Mouse (Mus musculus) embryonic facial prominence, embryonic 11.5 days (tissue): ENCODE results near the gene Arl16. TPM values are rescaled to one million over a fixed set of nuclear protein-coding genes. Genes with fewer than 3 reads are reported as not detected.
A peak's percentile ranks its signal among the peaks of the same experiment; 100 is the strongest.

Experiments used
- ATAC-seq: fragments of 200-750 bp; cut with Nextera tagmentation; replicated peaks from 2 replicates; pipeline ENCODE4 v1.8.0; 2017; ENCODE audit warnings: low read depth; ENCODE audit not compliant: insufficient number of reproducible peaks, low FRiP score, low TSS enrichment
- DNase-seq: peaks from one replicate; pipeline ENCODE4 v3.0.0-alpha.2; 2015; ENCODE audit warnings: low spot score
- H3K27ac ChIP-seq: fragments of 300-500 bp; sonication (generic); replicated peaks from 2 replicates; pipeline ENCODE4 v1.5.1; 2014; ENCODE audit warnings: mild to moderate bottlenecking, low read depth, low read length, control low read depth
- H3K27me3 ChIP-seq: fragments of 300-500 bp; sonication (generic); 2 replicates; pipeline ENCODE4 v1.6.1; 2014; ENCODE audit warnings: mild to moderate bottlenecking, low read length, moderate library complexity, mixed read lengths; ENCODE audit not compliant: control insufficient read depth, insufficient read depth
- H3K36me3 ChIP-seq: fragments of 300-500 bp; sonication (generic); replicated peaks from 2 replicates; pipeline ENCODE4 v1.6.1; 2014; ENCODE audit warnings: low read depth, mild to moderate bottlenecking, low read length, moderate library complexity, mixed read lengths; ENCODE audit not compliant: control insufficient read depth, insufficient read depth
- H3K4me1 ChIP-seq: fragments of 300-500 bp; sonication (generic); 2 replicates; pipeline ENCODE4 v1.6.1; 2014; ENCODE audit warnings: low read length, mixed read lengths; ENCODE audit not compliant: control insufficient read depth, insufficient read depth
- H3K4me2 ChIP-seq: fragments of 300-500 bp; sonication (generic); 2 replicates; pipeline ENCODE4 v1.6.1; 2014; ENCODE audit warnings: low read depth, mild to moderate bottlenecking, control low read depth, low read length, moderate library complexity
- H3K4me3 ChIP-seq: fragments of 300-500 bp; sonication (generic); 2 replicates; pipeline ENCODE4 v1.5.1; 2014; ENCODE audit warnings: low read depth, low read length, control low read depth
- H3K9ac ChIP-seq: fragments of 300-500 bp; sonication (generic); replicated peaks from 2 replicates; pipeline ENCODE4 v1.6.1; 2014; ENCODE audit warnings: mild to moderate bottlenecking, control low read depth, low read length
- H3K9me3 ChIP-seq: fragments of 300-500 bp; sonication (generic); replicated peaks from 2 replicates; pipeline ENCODE4 v1.6.1; 2016; ENCODE audit warnings: mild to moderate bottlenecking, low read length, inconsistent platforms, mixed read lengths; ENCODE audit not compliant: control insufficient read depth
- WGBS: fragments of 180-500 bp; shearing (Covaris S2); extraction: QIAGEN DNeasy Blood & Tissue Kit; methylation state at CpG from one replicate; pipeline ENCODE4 v1.1.7; 2014; 5-methylcytosine and 5-hydroxymethylcytosine counted together
- polyA plus RNA-seq: library from polyadenylated mRNA; unstranded; fragments of >200 nt; fragmentation: Nextera tagmentation; extraction: Ambion mirVana; gene quantifications from 2 replicates; pipeline ENCODE4 v1.2.1, GENCODE M21; 2014

The Arl16 gene
- polyA plus RNA-seq, 1 experiment from 2014 or later, result 52.3 TPM

GRCm38 (mm10) chr11:120491317-120492023 is 24.1 kb upstream of the Arl16 start, which contains the start of gene Slc25a10:
Slc25a10 (plus strand) TSS chr11:120491840.
- peak within 1 kb of the TSS; percentile 88 for H3K4me2 ChIP-seq
- H3K9me3 ChIP-seq, result no peaks in the 10 kb centered on the region
- under 1% methylated on average over 35 of the region's 35 CpGs for WGBS
- H3K9ac ChIP-seq, result peak within 1 kb of the TSS; percentile 83
- peak within 1 kb of the TSS; percentile 94 for H3K4me3 ChIP-seq
- H3K36me3 ChIP-seq, result peaks cover 7% of the 10 kb centered on the region; the same call in 1 of the 2 replicates
- ATAC-seq (peak; percentile 80), DNase-seq (peak; percentile 95)
- H3K4me1 ChIP-seq, result peaks cover 3% of the 10 kb centered on the region
- peak within 1 kb of the TSS; percentile 72 for H3K27ac ChIP-seq
- H3K27me3 ChIP-seq, result no peaks in the 10 kb centered on the region

- ATAC-seq, result no peak
- H3K9ac ChIP-seq, result no peak overlapping the region
- no peak overlapping the region for H3K27ac ChIP-seq
- H3K4me3 ChIP-seq, result no peak overlapping the region
- H3K36me3 ChIP-seq, result peaks cover 7% of the 10 kb centered on the region; the same call in 1 of the 2 replicates
- 34% methylated on average over 4 of the region's 4 CpGs for WGBS
- no peaks in the 10 kb centered on the region for H3K9me3 ChIP-seq
- peaks cover 7% of the 10 kb centered on the region for H3K4me1 ChIP-seq
- H3K4me2 ChIP-seq, result no peak overlapping the region; the same call in 1 of the 2 replicates
- no peaks in the 10 kb centered on the region for H3K27me3 ChIP-seq
- DNase-seq, result no peak
Observed at GRCm38 (mm10) chr11:120490291-120491046, 23.1 kb upstream of the Arl16 start.

DNA sequence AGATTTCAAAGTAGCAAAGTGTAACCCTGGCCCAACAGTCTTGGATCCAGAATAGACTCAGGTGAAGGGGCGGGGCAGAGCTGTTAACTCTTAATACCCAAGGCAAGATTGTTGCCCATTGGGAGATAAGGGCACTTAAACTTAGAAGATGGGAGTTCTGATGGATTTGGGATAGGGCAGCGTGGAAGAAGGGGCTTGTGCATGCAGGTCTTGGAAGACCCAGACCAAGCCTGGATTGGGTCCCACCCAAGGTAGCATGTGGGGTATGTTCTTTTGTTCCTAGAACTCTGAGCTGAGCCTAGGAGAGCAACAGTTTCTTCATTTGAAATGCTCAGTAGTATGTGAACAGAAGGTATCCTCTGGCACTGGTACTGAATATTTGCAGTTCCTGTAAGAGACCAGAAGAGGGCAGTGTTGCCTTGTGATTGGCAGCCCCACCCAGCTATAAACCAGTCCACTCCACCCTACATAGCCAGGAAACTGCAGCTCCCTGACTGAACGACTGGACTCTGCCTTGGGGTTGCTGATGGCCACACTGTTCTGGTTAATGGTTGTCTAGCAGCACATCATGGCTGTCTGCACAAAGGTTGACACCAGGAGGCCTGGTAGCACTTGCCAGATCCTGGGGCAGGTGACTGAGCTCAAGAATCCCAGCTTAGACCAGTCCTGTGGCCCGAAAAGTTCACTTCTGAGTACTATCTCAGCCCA is 21.8 kb upstream of the Arl16 start:
- Histone ChIP-seq H3K36me3 (peaks cover 7% of the 10 kb centered on the region; the same call in 1 of the 2 replicates), H3K9ac (no peak overlapping the region), H3K9me3 (no peaks in the 10 kb centered on the region), H3K4me1 (peaks cover 7% of the 10 kb centered on the region), H3K27ac (no peak overlapping the region), H3K4me3 (no peak overlapping the region), H3K27me3 (no peaks in the 10 kb centered on the region), H3K4me2 (no peak overlapping the region)
- WGBS, result 58% methylated on average over 4 of the region's 4 CpGs
- ATAC-seq, result no peak
- DNase-seq, result peak; percentile 90

GRCm38 (mm10) chr11:120488516-120488915 is 21.1 kb upstream of the Arl16 start:
- H3K36me3 ChIP-seq, result peaks cover 7% of the 10 kb centered on the region; the same call in 1 of the 2 replicates
- WGBS, result 86% methylated on average over 4 of the region's 4 CpGs
- no peak for ATAC-seq
- no peak overlapping the region for H3K4me3 ChIP-seq
- no peaks in the 10 kb centered on the region for H3K9me3 ChIP-seq
- H3K4me2 ChIP-seq, result no peak overlapping the region
- H3K4me1 ChIP-seq, result peaks cover 7% of the 10 kb centered on the region
- no peak overlapping the region for H3K9ac ChIP-seq
- H3K27ac ChIP-seq, result no peak overlapping the region
- no peaks in the 10 kb centered on the region for H3K27me3 ChIP-seq
- no peak for DNase-seq

DNA sequence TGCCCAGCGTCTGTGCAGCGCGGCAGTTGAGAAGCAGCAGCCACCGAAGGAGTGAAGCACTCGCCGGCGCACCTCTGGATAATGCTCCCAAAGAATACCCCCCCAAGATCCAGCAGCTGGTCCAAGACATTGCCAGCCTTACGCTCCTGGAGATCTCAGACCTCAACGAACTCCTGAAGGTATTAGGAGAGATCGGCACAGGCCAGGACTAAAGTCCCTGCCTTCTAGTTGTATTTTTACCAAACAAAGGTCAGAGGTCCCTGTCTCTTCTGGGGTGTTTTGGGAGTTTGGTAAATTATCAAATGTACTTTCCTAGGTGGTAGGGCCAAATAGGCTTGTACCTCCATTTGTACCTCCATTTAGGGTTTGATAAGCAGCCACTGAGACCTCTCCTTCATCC is 17.8 kb upstream of the Arl16 start:
- H3K4me2 ChIP-seq, result peak overlapping the region; percentile 76
- WGBS, result 10% methylated on average over 10 of the region's 10 CpGs
- no peaks in the 10 kb centered on the region for H3K9me3 ChIP-seq
- no peaks in the 10 kb centered on the region for H3K27me3 ChIP-seq
- H3K36me3 ChIP-seq, result peaks cover 18% of the 10 kb centered on the region
- no peak for DNase-seq
- H3K27ac ChIP-seq, result no peak overlapping the region
- no peak for ATAC-seq
- peak overlapping the region; percentile 71 for H3K9ac ChIP-seq
- H3K4me1 ChIP-seq, result 0 out of 2 replicates have a peak, but pooled peaks cover 4% of the 10 kb centered on the region
- peak overlapping the region; percentile 85 for H3K4me3 ChIP-seq

- peak; percentile 92 for ATAC-seq
- WGBS, result under 1% methylated on average over 60 of the region's 60 CpGs
- H3K27ac ChIP-seq, result peak within 1 kb of the TSS; percentile 65
- H3K9ac ChIP-seq, result peak within 1 kb of the TSS; percentile 71
- no peaks in the 10 kb centered on the region for H3K9me3 ChIP-seq
- DNase-seq, result peak; percentile 98
- H3K4me2 ChIP-seq, result peak within 1 kb of the TSS; percentile 76
- H3K4me3 ChIP-seq, result peak within 1 kb of the TSS; percentile 85
- 0 out of 2 replicates have a peak, but pooled peaks cover 4% of the 10 kb centered on the region for H3K4me1 ChIP-seq
- no peaks in the 10 kb centered on the region for H3K27me3 ChIP-seq
- H3K36me3 ChIP-seq, result peaks cover 21% of the 10 kb centered on the region
Observed at GRCm38 (mm10) chr11:120484265-120484981, 17.0 kb upstream of the Arl16 start, which contains the start of gene Mrpl12. Mrpl12 (plus strand) TSS chr11:120484613.

GRCm38 (mm10) chr11:120483448-120483934 is 16.1 kb upstream of the Arl16 start:
- peak overlapping the region; percentile 85; the same call in 1 of the 2 replicates for H3K4me3 ChIP-seq

More at GRCm38 (mm10) chr11:120483448-120483934, 16.1 kb upstream of the Arl16 start:
- Histone ChIP-seq H3K27ac (peak overlapping the region; percentile 65; the same call in 1 of the 2 replicates), H3K4me2 (no peak overlapping the region), H3K9ac (peak overlapping the region; percentile 71), H3K27me3 (no peaks in the 10 kb centered on the region), H3K36me3 (peaks cover 26% of the 10 kb centered on the region), H3K4me1 (0 out of 2 replicates have a peak, but pooled peaks cover 4% of the 10 kb centered on the region), H3K9me3 (no peaks in the 10 kb centered on the region)
- no peak for ATAC-seq
- 92% methylated on average over 7 of the region's 7 CpGs for WGBS
- no peak for DNase-seq
